Mouse (Mus musculus): ENCODE results near the gene Pllp. TPM values are rescaled to one million over a fixed set of nuclear protein-coding genes. Genes with fewer than 3 reads are reported as not detected.

Gene Pllp
- total RNA-seq, 2 experiments from 2014 or later: not detected

- ATAC-seq (ENCODE audit: poor library complexity, severe bottlenecking): no peak
Observed at GRCm38 (mm10) chr8:94658031-94658430, 38.0 kb downstream of the Pllp start.

DNA sequence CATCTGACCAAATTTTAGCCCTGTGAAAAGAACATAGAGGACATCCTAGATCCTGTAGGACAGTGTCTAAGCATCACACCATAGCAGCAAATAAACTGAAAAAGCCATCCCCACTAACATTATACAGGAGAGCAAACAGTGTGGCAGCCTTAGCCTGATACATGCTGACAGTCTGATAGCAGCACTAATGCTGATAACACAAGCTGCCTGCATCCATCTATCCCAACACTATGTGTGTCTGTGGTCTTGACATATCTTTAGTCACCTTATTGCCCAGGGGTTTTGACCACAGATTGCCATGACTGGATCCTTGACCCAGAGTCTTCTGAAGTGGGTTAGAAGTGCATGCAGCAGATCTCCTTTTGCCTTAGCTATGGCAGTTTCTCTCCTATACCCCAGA is 41.1 kb downstream of the Pllp start:
- no peak for ATAC-seq (ENCODE audit: poor library complexity, severe bottlenecking)

GRCm38 (mm10) chr8:94652951-94653350 is 43.1 kb downstream of the Pllp start:
- no peak for ATAC-seq (ENCODE audit: poor library complexity, severe bottlenecking)

GRCm38 (mm10) chr8:94649496-94649895 is 46.6 kb downstream of the Pllp start:
- ATAC-seq (ENCODE audit: poor library complexity, severe bottlenecking): no peak

GRCm38 (mm10) chr8:94646165-94646564 is 49.9 kb downstream of the Pllp start:
- ATAC-seq (ENCODE audit: poor library complexity, severe bottlenecking): no peak

DNA sequence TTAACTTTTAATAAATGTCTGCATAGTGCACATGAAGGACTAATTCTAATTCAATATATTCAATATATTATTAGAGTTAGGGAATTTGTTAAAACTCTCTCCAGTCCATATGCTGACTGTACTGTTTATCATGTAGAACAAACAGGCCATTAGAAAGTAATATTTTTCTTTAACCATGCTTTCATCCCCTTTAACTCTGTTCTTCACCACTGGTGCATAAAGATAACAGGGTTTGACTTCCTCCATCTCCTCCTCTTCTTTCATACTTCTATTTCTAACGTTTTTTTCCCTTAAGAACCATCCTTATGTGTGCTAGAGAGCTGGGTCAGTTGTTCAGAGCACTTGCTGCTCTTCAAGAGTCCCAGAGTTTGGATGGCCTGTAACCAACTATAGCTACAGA is 50.9 kb downstream of the Pllp start:
- no peak for ATAC-seq (ENCODE audit: poor library complexity, severe bottlenecking)

- no peak for ATAC-seq (ENCODE audit: poor library complexity, severe bottlenecking)
Observed at GRCm38 (mm10) chr8:94641938-94642337, 54.1 kb downstream of the Pllp start.

DNA sequence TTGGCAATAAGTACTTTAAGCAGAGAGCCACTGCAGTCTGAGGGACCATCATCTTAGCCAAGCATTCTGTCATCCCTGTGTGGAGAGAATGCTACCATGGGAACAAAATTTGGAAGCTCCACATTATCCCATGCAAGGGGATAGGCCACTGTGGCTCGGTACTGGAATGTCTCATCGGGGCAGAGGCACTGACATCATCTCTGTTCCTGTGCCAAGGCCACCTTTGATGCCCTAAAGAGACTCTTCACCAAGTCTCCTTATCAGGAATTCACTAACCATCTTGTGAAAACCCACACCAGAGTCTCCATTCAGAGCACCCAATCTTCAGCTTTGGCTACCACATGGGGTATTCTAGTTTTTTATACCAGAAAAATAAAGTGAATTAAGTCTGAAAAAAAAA is 54.9 kb downstream of the Pllp start:
- no peak for ATAC-seq (ENCODE audit: poor library complexity, severe bottlenecking)

- ATAC-seq (ENCODE audit: poor library complexity, severe bottlenecking): peak; percentile 99
Observed at GRCm38 (mm10) chr8:94634211-94634610, 61.9 kb downstream of the Pllp start.

DNA sequence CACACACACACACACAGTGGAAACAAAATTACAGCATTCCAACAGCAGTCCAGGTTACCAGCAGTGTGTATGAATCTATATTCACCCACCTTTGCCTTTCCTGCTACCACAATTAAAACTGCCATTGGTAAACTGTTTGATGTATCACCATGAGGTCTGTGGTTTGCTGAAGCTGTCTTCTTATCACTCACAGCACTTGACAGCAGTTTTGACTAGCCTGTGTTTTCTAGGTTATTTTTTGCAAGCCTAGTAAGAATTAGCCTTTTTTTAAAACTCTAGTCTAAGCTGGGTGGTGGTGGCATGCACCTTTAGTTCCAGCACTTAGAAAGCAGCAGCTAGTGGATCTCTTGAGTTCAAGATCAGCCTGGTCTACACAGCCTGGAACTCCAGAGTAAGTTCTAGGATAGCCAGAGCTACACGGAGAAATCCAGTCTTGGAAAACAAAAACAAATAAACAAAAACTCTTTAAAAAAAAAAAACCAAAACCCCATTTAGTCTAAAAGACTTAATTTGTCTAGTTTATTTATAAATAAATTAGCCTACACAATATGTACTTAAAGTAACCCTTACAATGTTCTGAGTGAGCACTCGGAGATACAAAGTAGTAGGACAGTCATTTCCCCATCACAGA is 62.4 kb downstream of the Pllp start:
- no peak for ATAC-seq (ENCODE audit: poor library complexity, severe bottlenecking)

Other genes starting within 250 kb of the Pllp start
- gene Cpne2, start 163.3 kb downstream of the Pllp start, total RNA-seq (2015): 51.2 and 57.6 TPM in 2 replicates
- gene Cpne2, start 163.3 kb downstream of the Pllp start, total RNA-seq (2017): 30.9 and 40.7 TPM in 2 replicates
- gene Rspry1, start 94.3 kb downstream of the Pllp start, total RNA-seq (2015): 31.8 and 36.4 TPM in 2 replicates
- gene Rspry1, start 94.3 kb downstream of the Pllp start, total RNA-seq (2017): 34.2 and 35.3 TPM in 2 replicates
- gene Fam192a, start 94.3 kb downstream of the Pllp start, total RNA-seq (2015): 27.8 and 33.4 TPM in 2 replicates
- gene Fam192a, start 94.3 kb downstream of the Pllp start, total RNA-seq (2017): 93.2 and 103 TPM in 2 replicates
- 33.7 and 43.6 TPM in 2 replicates for gene Arl2bp, start 29.7 kb downstream of the Pllp start, total RNA-seq (2015)
- 79.9 and 111 TPM in 2 replicates for gene Arl2bp, start 29.7 kb downstream of the Pllp start, total RNA-seq (2017)
- not detected in 2 replicates for gene Ccl22, start 49.3 kb upstream of the Pllp start, total RNA-seq (2015)
- gene Ccl22, start 49.3 kb upstream of the Pllp start, total RNA-seq (2017): not detected in 2 replicates
- 0.13 and 0.18 TPM in 2 replicates for gene Cx3cl1, start 75.7 kb upstream of the Pllp start, total RNA-seq (2015)
- not detected in 2 replicates for gene Cx3cl1, start 75.7 kb upstream of the Pllp start, total RNA-seq (2017)
- 2.4 TPM in 1 of 2 replicates, not detected in the other for gene Ccl17, start 114.2 kb upstream of the Pllp start, total RNA-seq (2015)
- 1.4 TPM in 1 of 2 replicates, not detected in the other for gene Ccl17, start 114.2 kb upstream of the Pllp start, total RNA-seq (2017)
- 12.8 and 16.6 TPM in 2 replicates for gene Coq9, start 142.0 kb upstream of the Pllp start, total RNA-seq (2015)
- 22.1 and 24.8 TPM in 2 replicates for gene Coq9, start 142.0 kb upstream of the Pllp start, total RNA-seq (2017)
- gene Ciapin1, start 142.1 kb upstream of the Pllp start, total RNA-seq (2015): 13.0 and 28.9 TPM in 2 replicates
- 13.5 and 19.5 TPM in 2 replicates for gene Ciapin1, start 142.1 kb upstream of the Pllp start, total RNA-seq (2017)
- gene Polr2c, start 161.2 kb upstream of the Pllp start, total RNA-seq (2015): 44.1 and 46.4 TPM in 2 replicates
- gene Polr2c, start 161.2 kb upstream of the Pllp start, total RNA-seq (2017): 40.3 and 43.5 TPM in 2 replicates
- gene Dok4, start 180.1 kb upstream of the Pllp start, total RNA-seq (2015): 0.75 TPM in 1 of 2 replicates, not detected in the other
- gene Dok4, start 180.1 kb upstream of the Pllp start, total RNA-seq (2017): 0.69 and 0.92 TPM in 2 replicates
- gene Ccdc102a, start 221.8 kb upstream of the Pllp start, total RNA-seq (2015): 1.8 and 3.3 TPM in 2 replicates
- 9.1 and 10.7 TPM in 2 replicates for gene Ccdc102a, start 221.8 kb upstream of the Pllp start, total RNA-seq (2017)
- 0.58 and 2.4 TPM in 2 replicates for gene Adgrg5, start 227.4 kb upstream of the Pllp start, total RNA-seq (2015)
- 0.45 and 1.2 TPM in 2 replicates for gene Adgrg5, start 227.4 kb upstream of the Pllp start, total RNA-seq (2017)

Data from megakaryocyte, adult 5-6 weeks (primary cell).